Mouse (Mus musculus) forebrain, embryonic 11.5 days (tissue): ENCODE data around the gene Tnks1bp1. TPM values are rescaled to one million over a fixed set of nuclear protein-coding genes. Genes with fewer than 3 reads are reported as not detected.

Source experiments
- ATAC-seq: fragments of 200-750 bp; cut with Nextera tagmentation; replicated peaks from 2 replicates; pipeline ENCODE4 v1.8.0; 2017; ENCODE audit warnings: moderate TSS enrichment; ENCODE audit not compliant: low FRiP score
- DNase-seq: peaks from one replicate; pipeline ENCODE4 v3.0.0-alpha.2; 2017; ENCODE audit warnings: low spot score
- H3K27ac ChIP-seq: fragments of 300-500 bp; sonication (generic); 2 replicates; pipeline ENCODE4 v1.5.1; 2014; ENCODE audit warnings: low read depth, low read length
- H3K27me3 ChIP-seq: fragments of 300-500 bp; sonication (generic); 2 replicates; pipeline ENCODE4 v1.6.1; 2014; ENCODE audit warnings: mild to moderate bottlenecking, low read length, mixed read lengths; ENCODE audit not compliant: control insufficient read depth, insufficient read depth
- H3K36me3 ChIP-seq: fragments of 300-500 bp; sonication (generic); 2 replicates; pipeline ENCODE4 v1.6.1; 2014; ENCODE audit warnings: mild to moderate bottlenecking, low read length, moderate library complexity, mixed read lengths; ENCODE audit not compliant: control insufficient read depth, insufficient read depth
- H3K4me1 ChIP-seq: fragments of 300-500 bp; sonication (generic); replicated peaks from 2 replicates; pipeline ENCODE4 v1.6.1; 2014; ENCODE audit warnings: low read length, mixed read lengths; ENCODE audit not compliant: control insufficient read depth, insufficient read depth
- H3K4me2 ChIP-seq: fragments of 300-500 bp; sonication (generic); 2 replicates; pipeline ENCODE4 v1.6.1; 2014; ENCODE audit warnings: low read depth, mild to moderate bottlenecking, low read length, moderate library complexity, mixed read lengths; ENCODE audit not compliant: severe bottlenecking
- H3K4me3 ChIP-seq: fragments of 300-500 bp; sonication (generic); 2 replicates; pipeline ENCODE4 v1.5.1; 2014; ENCODE audit warnings: low read depth, low read length
- H3K9ac ChIP-seq: fragments of 300-500 bp; sonication (generic); 2 replicates; pipeline ENCODE4 v1.6.1; 2014; ENCODE audit warnings: low read length
- H3K9me3 ChIP-seq: fragments of 300-500 bp; sonication (generic); 2 replicates; pipeline ENCODE4 v1.6.1; 2016; ENCODE audit warnings: low read length, mixed read lengths; ENCODE audit not compliant: control insufficient read depth
- WGBS: fragments of 180-500 bp; shearing (Covaris S2); extraction: QIAGEN DNeasy Blood & Tissue Kit; methylation state at CpG from one replicate; pipeline ENCODE4 v1.1.7; 2014; 5-methylcytosine and 5-hydroxymethylcytosine counted together
- polyA plus RNA-seq: library from polyadenylated mRNA; unstranded; fragments of >200 nt; fragmentation: Nextera tagmentation; extraction: Ambion mirVana; gene quantifications from 2 replicates; pipeline ENCODE4 v1.2.1, GENCODE M21; 2014

Tnks1bp1 gene
- polyA plus RNA-seq, 1 experiment from 2014 or later: 10.2 TPM

DNA sequence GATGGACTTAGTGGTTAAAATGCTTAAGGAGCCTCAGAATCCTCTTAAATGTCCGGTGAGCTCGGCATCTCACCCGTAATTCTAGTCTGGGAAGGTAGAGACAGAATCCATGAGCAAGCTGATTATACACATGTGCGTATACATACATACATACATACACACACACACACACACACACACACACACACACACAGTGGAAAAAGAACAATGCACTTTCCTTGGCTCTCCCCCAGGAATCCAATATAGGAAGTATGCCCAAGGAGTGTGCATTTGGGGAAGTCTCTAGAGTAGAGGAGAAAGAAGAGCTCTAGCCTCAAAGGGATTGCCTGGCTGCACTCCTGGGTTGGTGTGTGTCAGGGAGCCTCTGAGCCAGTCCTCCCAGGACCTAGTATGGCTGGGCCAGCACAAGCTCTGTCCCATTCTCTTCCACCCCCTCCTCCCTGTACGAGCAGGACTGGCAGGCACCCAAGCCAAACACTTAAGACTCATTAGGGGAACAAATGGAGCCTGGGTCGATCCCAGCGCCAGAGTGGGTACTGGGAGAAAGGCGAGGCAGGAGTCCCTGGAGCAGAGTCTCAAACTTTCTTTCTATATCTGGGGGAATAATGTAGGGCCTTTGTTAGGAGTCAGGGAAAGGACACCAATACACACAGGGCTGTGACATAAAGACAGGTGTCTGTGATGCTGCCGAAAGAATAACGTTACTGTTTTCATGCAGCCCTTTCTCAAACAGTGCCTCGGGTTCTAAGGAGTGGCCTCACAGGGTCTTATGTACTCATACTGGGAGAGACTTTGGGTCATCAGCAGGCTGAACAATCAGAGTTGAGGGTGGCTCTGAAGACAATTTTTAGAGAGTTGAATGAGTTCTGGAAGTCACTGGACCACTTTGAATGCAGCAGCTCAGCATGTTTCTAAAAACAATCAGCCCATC is 41.2 kb downstream of the Tnks1bp1 start:
- H3K4me1 ChIP-seq: no peaks in the 10 kb centered on the region
- ATAC-seq: 0 out of 2 replicates have a peak, but pooled peaks have one; percentile 33
- no peak overlapping the region for H3K4me3 ChIP-seq
- no peaks in the 10 kb centered on the region for H3K9me3 ChIP-seq
- H3K4me2 ChIP-seq: no peak overlapping the region
- no peak overlapping the region for H3K27ac ChIP-seq
- 52% methylated on average over 11 of the region's 11 CpGs for WGBS
- no peak for DNase-seq
- H3K27me3 ChIP-seq: no peaks in the 10 kb centered on the region
- no peak overlapping the region for H3K9ac ChIP-seq
- H3K36me3 ChIP-seq: no peaks in the 10 kb centered on the region

DNA sequence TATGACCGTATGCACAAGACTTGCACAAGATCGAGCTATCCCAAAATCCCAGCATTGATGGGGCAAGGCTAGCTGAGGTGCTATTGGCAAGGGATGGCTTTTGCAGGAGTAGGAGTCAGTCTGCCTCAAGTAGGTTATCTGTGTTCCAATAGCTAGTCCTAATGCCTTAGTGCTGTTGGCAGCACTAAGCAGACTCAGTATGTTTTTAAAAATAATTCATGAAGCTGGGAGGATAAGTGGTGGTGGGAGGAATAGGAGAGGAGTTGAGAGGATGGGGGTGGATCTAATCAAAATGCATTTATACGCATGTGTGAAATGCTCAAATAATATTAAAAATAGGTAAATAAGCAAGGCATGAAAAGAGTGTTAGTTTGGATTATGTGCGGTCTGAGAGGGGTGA is 43.5 kb downstream of the Tnks1bp1 start:
- WGBS: 97% methylated on average over 4 of the region's 4 CpGs
- no peak overlapping the region for H3K4me3 ChIP-seq
- no peak for ATAC-seq
- H3K9me3 ChIP-seq: no peaks in the 10 kb centered on the region
- H3K4me1 ChIP-seq: no peaks in the 10 kb centered on the region
- no peak overlapping the region for H3K27ac ChIP-seq
- no peaks in the 10 kb centered on the region for H3K36me3 ChIP-seq
- no peaks in the 10 kb centered on the region for H3K27me3 ChIP-seq
- H3K4me2 ChIP-seq: no peak overlapping the region
- no peak for DNase-seq
- no peak overlapping the region for H3K9ac ChIP-seq

DNA sequence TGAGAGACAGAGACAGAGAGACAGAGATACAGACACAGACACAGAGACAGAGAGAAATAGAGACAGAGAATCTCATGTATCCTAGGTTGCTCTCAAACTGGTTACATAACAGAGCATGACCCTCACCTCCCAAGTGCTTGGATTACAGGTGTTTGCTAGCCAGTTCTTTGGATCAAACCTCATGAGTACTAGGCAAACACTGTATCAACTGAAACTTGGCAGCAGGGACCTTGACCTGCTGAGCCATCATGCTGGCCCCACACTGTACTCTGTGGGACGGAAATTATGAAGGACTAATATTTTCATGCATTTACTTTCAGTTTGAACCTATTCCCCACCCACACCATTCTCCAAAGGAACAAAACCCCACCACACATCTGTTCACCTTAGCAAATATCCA is 45.6 kb downstream of the Tnks1bp1 start:
- Histone ChIP-seq H3K27ac (no peak overlapping the region), H3K4me1 (no peaks in the 10 kb centered on the region), H3K4me2 (no peak overlapping the region), H3K4me3 (no peak overlapping the region), H3K36me3 (no peaks in the 10 kb centered on the region), H3K27me3 (no peaks in the 10 kb centered on the region), H3K9me3 (no peaks in the 10 kb centered on the region), H3K9ac (no peak overlapping the region)
- no peak for ATAC-seq
- 94% methylated on average over 1 of the region's 1 CpGs for WGBS
- DNase-seq: no peak

GRCm38 (mm10) chr2:85095906-85096305 is 48.1 kb downstream of the Tnks1bp1 start:
- Histone ChIP-seq H3K36me3 (no peaks in the 10 kb centered on the region), H3K4me3 (no peak overlapping the region), H3K27me3 (no peaks in the 10 kb centered on the region), H3K4me2 (no peak overlapping the region), H3K27ac (no peak overlapping the region), H3K4me1 (no peaks in the 10 kb centered on the region), H3K9ac (no peak overlapping the region), H3K9me3 (no peaks in the 10 kb centered on the region)
- DNase-seq (no peak), ATAC-seq (0 out of 2 replicates have a peak, but pooled peaks have one; percentile 21)
- 35% methylated on average over 5 of the region's 5 CpGs for WGBS

DNA sequence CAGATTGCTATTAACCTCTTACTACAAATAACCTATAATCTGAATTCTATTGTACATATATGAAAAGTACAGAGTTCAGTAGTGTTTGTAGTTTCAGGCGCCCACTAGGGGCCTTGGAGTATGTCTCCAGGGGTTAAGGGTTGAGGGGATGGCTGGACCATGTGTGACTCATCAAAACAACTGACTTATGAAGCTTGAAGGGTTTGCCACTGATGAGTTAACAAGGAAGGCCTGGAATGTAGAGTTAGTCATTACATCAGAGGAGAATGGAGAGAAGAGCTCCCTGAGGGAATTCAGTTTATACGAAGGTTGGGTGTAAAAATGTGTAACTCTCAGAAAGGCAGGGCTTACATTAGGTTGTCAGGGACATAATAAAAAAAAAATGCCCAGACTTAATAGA is 50.2 kb downstream of the Tnks1bp1 start:
- 89% methylated on average over 2 of the region's 2 CpGs for WGBS
- ATAC-seq (no peak), DNase-seq (no peak)
- Histone ChIP-seq H3K36me3 (no peaks in the 10 kb centered on the region), H3K4me2 (no peak overlapping the region), H3K27ac (no peak overlapping the region), H3K4me1 (no peaks in the 10 kb centered on the region), H3K9me3 (no peaks in the 10 kb centered on the region), H3K4me3 (no peak overlapping the region), H3K27me3 (no peaks in the 10 kb centered on the region), H3K9ac (no peak overlapping the region)

DNA sequence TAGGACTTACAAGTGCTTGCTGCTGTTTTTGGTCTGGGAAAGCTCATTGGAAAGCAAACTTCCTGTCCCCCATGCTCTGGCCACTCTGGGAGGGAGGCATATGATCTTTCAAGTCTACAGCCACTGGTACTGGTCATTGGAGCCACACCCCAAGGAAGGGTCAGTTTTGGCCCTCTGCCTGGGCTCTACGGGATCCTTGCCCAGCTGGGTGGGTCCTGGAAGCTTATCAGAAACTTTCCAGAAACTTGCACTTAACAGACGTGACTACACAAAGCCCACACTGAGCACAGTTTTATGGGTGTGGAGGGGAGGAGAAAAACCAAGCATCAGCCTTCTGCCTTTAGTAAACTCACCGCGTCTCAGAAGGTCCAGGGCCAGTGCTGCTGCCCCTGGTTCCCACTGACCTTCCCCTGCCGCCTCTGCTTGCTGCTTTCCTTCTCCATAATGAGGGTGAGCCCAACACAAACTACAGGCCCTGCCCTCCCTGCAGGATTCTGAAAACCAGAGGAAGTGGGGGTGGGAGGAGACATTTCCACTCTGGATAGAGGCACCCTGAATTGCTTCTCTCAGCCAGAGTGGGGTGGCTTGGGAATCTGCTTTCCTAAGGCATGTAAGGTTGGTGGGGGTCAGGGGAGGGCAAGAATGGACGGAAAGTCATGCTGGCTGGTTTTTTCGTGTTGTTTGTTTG is 51.1 kb downstream of the Tnks1bp1 start:
- DNase-seq: no peak
- H3K9ac ChIP-seq: no peak overlapping the region
- 74% methylated on average over 7 of the region's 7 CpGs for WGBS

GRCm38 (mm10) chr2:85103201-85103600 is 55.4 kb downstream of the Tnks1bp1 start:
- Histone ChIP-seq H3K4me1 (no peaks in the 10 kb centered on the region), H3K36me3 (no peaks in the 10 kb centered on the region), H3K9me3 (no peaks in the 10 kb centered on the region), H3K9ac (no peak overlapping the region), H3K27me3 (no peaks in the 10 kb centered on the region), H3K27ac (no peak overlapping the region), H3K4me2 (no peak overlapping the region), H3K4me3 (no peak overlapping the region)
- DNase-seq: no peak
- ATAC-seq: no peak
- 78% methylated on average over 8 of the region's 8 CpGs for WGBS

More for the DNA sequence above, 51.1 kb downstream of the Tnks1bp1 start:
- Histone ChIP-seq H3K4me3 (no peak overlapping the region), H3K27ac (no peak overlapping the region), H3K9me3 (no peaks in the 10 kb centered on the region), H3K27me3 (no peaks in the 10 kb centered on the region), H3K36me3 (no peaks in the 10 kb centered on the region), H3K4me1 (no peaks in the 10 kb centered on the region), H3K4me2 (no peak overlapping the region)
- ATAC-seq: no peak

DNA sequence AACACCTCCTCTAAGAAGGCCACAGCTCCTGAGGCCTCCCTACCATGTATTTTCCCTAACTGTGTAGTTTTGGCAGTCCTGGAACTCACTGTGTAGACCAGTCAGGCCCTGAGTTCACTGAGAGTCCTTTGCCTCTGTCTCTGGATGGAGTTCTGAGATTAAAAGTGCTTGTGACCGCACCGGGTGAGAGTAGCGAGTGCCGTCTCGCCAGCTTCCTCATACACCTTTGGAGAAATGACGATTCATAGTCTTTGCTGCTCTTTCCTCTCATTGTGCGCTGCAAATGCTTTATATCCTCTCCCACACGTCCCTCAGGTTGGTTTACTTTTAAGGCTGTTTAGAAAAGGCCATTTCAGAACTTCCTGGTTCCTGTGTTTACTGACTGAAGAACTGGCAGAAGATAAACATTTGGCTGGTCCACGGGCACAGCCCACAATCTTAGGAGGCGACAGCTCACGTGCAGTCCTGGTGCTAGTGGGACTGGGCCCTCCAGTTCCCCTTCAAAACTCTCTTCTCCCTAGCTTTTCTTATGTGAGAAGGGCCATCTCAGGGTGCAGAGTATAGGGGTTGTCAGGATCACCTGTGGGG is 57.7 kb downstream of the Tnks1bp1 start:
- WGBS: 86% methylated on average over 11 of the region's 11 CpGs

More for the DNA sequence above, 57.7 kb downstream of the Tnks1bp1 start:
- DNase-seq: no peak
- ATAC-seq: no peak
- H3K27me3 ChIP-seq: no peaks in the 10 kb centered on the region
- no peak overlapping the region for H3K4me2 ChIP-seq
- H3K9me3 ChIP-seq: no peaks in the 10 kb centered on the region
- H3K36me3 ChIP-seq: no peaks in the 10 kb centered on the region
- no peak overlapping the region for H3K9ac ChIP-seq
- H3K4me1 ChIP-seq: no peaks in the 10 kb centered on the region
- no peak overlapping the region for H3K4me3 ChIP-seq
- H3K27ac ChIP-seq: no peak overlapping the region
